Mouse (Mus musculus): ENCODE results near the gene Ephb1. TPM values are rescaled to one million over a fixed set of nuclear protein-coding genes. Genes with fewer than 3 reads are reported as not detected.

Gene Ephb1
- 0.42 and 0.46 TPM in 2 replicates for polyA plus RNA-seq (2012; rRNA removed; ENCODE audit: low replicate concordance)

GRCm38 (mm10) chr9:102354561-102354973, at the start of gene Ephb1:
Gene Ephb1 (minus strand): TSS chr9:102354693.

Other genes starting within 250 kb of the Ephb1 start
- 1.3 and 2.1 TPM in 2 replicates for gene Ky, start 151.1 kb upstream of the Ephb1 start, polyA plus RNA-seq (2012; rRNA removed; ENCODE audit: low replicate concordance)

All from duodenum, adult 2 months (tissue).